Mouse (Mus musculus) neural tube, embryonic 11.5 days (tissue): ENCODE measurements around the gene N4bp2. TPM values are rescaled to one million over a fixed set of nuclear protein-coding genes. Genes with fewer than 3 reads are reported as not detected.

Source experiments
- ATAC-seq: fragments of 200-750 bp; cut with Nextera tagmentation; 2 replicates; pipeline ENCODE4 v1.8.0; 2017; ENCODE audit warnings: moderate number of reproducible peaks, mild to moderate bottlenecking, moderate TSS enrichment, moderate library complexity; ENCODE audit not compliant: insufficient read depth, low FRiP score, low TSS enrichment
- DNase-seq: peaks from one replicate; pipeline ENCODE4 v3.0.0-alpha.2; 2015; ENCODE audit warnings: low spot score
- H3K27ac ChIP-seq: fragments of 300-500 bp; sonication (generic); 2 replicates; pipeline ENCODE4 v1.5.1; 2014; ENCODE audit warnings: low read depth, mild to moderate bottlenecking, low read length
- H3K27me3 ChIP-seq: fragments of 300-500 bp; sonication (generic); 2 replicates; pipeline ENCODE4 v1.6.1; 2014; ENCODE audit warnings: mild to moderate bottlenecking, low read length, mixed read lengths; ENCODE audit not compliant: control insufficient read depth, insufficient read depth
- H3K36me3 ChIP-seq: fragments of 300-500 bp; sonication (generic); 2 replicates; pipeline ENCODE4 v1.6.1; 2014; ENCODE audit warnings: mild to moderate bottlenecking, low read length, moderate library complexity, mixed read lengths; ENCODE audit not compliant: control insufficient read depth, insufficient read depth
- H3K4me1 ChIP-seq: fragments of 300-500 bp; sonication (generic); 2 replicates; pipeline ENCODE4 v1.6.1; 2014; ENCODE audit warnings: low read length, mixed read lengths; ENCODE audit not compliant: control insufficient read depth, insufficient read depth
- H3K4me2 ChIP-seq: fragments of 300-500 bp; sonication (generic); 2 replicates; pipeline ENCODE4 v1.6.1; 2014; ENCODE audit warnings: low read depth, mild to moderate bottlenecking, moderate library complexity
- H3K4me3 ChIP-seq: fragments of 300-500 bp; sonication (generic); 2 replicates; pipeline ENCODE4 v1.5.1; 2014; ENCODE audit warnings: low read depth, low read length
- H3K9ac ChIP-seq: fragments of 300-500 bp; sonication (generic); 2 replicates; pipeline ENCODE4 v1.6.1; 2014; ENCODE audit warnings: mild to moderate bottlenecking, low read length
- H3K9me3 ChIP-seq: fragments of 300-500 bp; sonication (generic); 2 replicates; pipeline ENCODE4 v1.6.1; 2016; ENCODE audit warnings: low read length; ENCODE audit not compliant: control insufficient read depth
- WGBS: fragments of 180-500 bp; shearing (Covaris S2); extraction: QIAGEN DNeasy Blood & Tissue Kit; methylation state at CpG from one replicate; pipeline ENCODE4 v1.1.7; 2014; 5-methylcytosine and 5-hydroxymethylcytosine counted together
- polyA plus RNA-seq: library from polyadenylated mRNA; unstranded; fragments of >200 nt; fragmentation: Nextera tagmentation; extraction: Ambion mirVana; gene quantifications from 2 replicates; pipeline ENCODE4 v1.2.1, GENCODE M21; 2014

The N4bp2 gene
- polyA plus RNA-seq, 1 experiment from 2014 or later: 34.9 TPM

DNA sequence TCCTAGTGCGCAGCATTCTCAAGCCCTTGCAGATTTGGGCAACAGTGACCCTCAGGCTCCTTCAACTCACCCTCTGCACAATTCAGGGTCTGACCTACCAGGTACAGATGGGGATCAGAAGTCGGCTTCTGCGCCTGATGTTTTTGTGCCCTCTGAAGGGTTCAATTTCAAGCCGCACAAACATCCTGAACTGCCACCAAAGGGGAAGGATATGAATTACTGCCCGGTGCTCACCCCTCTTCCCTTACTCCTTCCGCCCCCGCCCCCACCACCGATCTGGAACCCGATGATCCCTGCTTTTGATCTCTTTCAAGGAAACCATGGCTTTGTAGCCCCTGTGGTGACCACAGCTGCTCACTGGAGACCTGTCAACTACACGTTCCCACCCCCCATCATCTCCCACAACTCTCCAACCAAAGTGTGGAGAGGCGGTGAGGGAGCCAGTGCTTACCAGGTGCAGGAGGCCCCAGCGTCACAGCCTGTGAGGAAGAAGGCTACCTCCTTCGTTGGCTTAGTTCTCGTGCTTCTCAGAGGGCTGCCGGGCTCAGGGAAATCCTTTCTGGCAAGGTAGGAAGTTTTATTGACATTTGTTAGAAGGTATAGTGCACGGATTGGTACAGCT lies 27.4 kb downstream of the N4bp2 start:
- no peaks in the 10 kb centered on the region for H3K4me1 ChIP-seq
- no peaks in the 10 kb centered on the region for H3K27me3 ChIP-seq
- ATAC-seq (no peak), DNase-seq (no peak)
- H3K36me3 ChIP-seq: peaks cover 9% of the 10 kb centered on the region
- H3K4me2 ChIP-seq: no peak overlapping the region
- H3K4me3 ChIP-seq: no peak overlapping the region
- 82% methylated on average over 16 of the region's 16 CpGs for WGBS
- no peaks in the 10 kb centered on the region for H3K9me3 ChIP-seq
- no peak overlapping the region for H3K9ac ChIP-seq
- H3K27ac ChIP-seq: no peak overlapping the region

DNA sequence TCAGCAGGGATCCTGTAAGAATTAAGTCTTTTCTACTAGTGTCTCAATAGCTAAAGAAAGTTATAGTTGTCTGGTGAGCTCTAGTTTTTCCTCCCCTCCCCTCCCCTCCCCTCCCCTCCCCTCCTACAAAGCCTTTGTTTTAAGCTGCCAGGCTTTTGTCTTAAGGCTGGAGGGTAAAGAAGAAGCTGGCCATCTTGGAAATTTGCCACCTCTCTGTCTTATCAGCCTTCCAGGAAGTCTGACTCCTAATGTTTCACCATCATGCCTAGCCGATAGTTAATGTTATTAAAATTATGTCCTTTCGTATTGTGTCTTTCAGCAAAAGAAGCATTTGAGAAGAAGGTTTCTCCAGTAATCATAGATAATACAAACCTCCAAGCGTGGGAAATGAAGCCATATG lies 30.9 kb downstream of the N4bp2 start:
- no peaks in the 10 kb centered on the region for H3K9me3 ChIP-seq
- ATAC-seq (no peak), DNase-seq (no peak)
- no peak overlapping the region for H3K27ac ChIP-seq
- 97% methylated on average over 3 of the region's 3 CpGs for WGBS
- no peaks in the 10 kb centered on the region for H3K27me3 ChIP-seq
- H3K36me3 ChIP-seq: peaks cover 9% of the 10 kb centered on the region
- H3K9ac ChIP-seq: no peak overlapping the region
- H3K4me2 ChIP-seq: no peak overlapping the region
- H3K4me1 ChIP-seq: no peaks in the 10 kb centered on the region
- no peak overlapping the region for H3K4me3 ChIP-seq

DNA sequence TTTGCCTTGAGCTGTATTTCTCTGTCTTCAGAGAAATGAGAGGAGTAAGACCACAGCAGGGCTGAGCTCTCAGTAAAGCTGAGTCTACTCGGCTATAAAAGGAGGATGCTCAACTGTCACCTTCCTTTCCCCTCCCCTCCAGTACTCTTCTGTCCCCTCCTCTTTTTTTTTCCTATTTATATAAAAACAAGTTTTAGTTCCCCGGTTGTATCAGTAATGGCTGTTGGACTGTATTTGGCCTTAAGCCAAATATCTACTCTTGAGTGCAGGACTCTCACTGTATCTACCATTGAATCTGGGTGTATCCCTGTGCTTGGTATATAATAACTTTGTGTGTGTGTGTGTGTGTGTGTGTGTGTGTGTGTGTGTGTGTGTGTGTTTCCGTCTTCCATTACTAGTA lies 31.4 kb downstream of the N4bp2 start:
- 94% methylated on average over 3 of the region's 3 CpGs for WGBS
- no peaks in the 10 kb centered on the region for H3K9me3 ChIP-seq
- ATAC-seq (no peak), DNase-seq (no peak)
- H3K27ac ChIP-seq: no peak overlapping the region
- H3K4me3 ChIP-seq: no peak overlapping the region
- H3K27me3 ChIP-seq: no peaks in the 10 kb centered on the region
- H3K9ac ChIP-seq: no peak overlapping the region
- no peak overlapping the region for H3K4me2 ChIP-seq
- no peaks in the 10 kb centered on the region for H3K4me1 ChIP-seq
- H3K36me3 ChIP-seq: peaks cover 9% of the 10 kb centered on the region

DNA sequence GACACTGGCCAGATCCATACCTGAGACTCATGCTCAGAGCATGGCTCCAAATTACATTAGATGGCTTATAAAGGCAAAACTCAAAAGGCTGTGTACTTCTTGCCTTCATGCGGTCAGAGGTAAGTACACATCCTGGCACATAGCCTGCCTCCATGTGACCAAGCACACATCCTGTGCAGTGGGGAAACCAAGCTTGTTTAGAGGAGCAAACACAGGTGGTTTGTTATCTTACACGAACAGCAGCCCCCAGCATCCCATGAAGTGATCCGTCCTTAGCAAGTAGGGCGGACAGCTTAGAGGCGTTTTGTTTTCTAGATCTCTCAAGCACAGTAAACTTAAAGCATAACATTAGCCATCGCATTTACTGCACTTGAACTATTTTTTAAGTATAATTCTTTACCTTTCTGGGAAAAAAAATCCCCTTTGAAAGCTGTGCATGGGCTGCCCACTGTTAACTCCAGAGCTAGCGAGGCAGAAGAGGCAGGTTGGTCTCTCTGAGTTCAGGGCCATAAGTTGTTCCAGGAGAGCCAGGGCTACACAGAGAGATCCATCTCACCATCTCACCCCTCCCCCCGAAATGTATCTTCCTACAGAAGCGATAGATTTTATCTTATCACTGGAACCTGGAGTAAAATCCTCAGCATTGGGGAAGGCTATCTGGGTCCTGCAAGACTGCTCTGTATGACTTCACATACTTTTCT lies 32.1 kb downstream of the N4bp2 start:
- H3K27ac ChIP-seq: no peak overlapping the region
- H3K4me3 ChIP-seq: no peak overlapping the region
- H3K27me3 ChIP-seq: no peaks in the 10 kb centered on the region
- no peaks in the 10 kb centered on the region for H3K9me3 ChIP-seq
- no peak for DNase-seq
- no peak overlapping the region for H3K9ac ChIP-seq
- no peak for ATAC-seq
- H3K4me1 ChIP-seq: no peaks in the 10 kb centered on the region
- H3K4me2 ChIP-seq: no peak overlapping the region
- 98% methylated on average over 9 of the region's 9 CpGs for WGBS
- H3K36me3 ChIP-seq: peaks cover 7% of the 10 kb centered on the region

DNA sequence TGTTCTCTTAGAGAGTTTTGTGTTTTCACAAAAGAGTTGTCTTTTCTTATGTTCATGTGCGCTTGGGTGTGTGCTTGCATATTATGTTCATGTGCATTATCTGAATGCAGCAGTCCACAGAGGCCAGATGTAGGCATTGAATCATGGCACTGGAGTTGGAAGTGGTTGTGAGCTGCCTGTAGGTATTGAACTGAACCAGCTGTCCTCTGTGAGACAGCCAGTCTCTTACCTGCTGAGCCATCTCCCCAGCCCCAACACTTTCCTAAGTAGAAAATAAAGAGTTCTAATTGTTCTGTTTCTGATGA lies 32.6 kb downstream of the N4bp2 start:
- DNase-seq (no peak), ATAC-seq (no peak)
- Histone ChIP-seq H3K4me3 (no peak overlapping the region), H3K27me3 (no peaks in the 10 kb centered on the region), H3K9me3 (no peaks in the 10 kb centered on the region), H3K36me3 (peaks cover 6% of the 10 kb centered on the region), H3K27ac (no peak overlapping the region), H3K4me1 (no peaks in the 10 kb centered on the region), H3K4me2 (no peak overlapping the region), H3K9ac (no peak overlapping the region)
- 97% methylated on average over 1 of the region's 1 CpGs for WGBS

DNA sequence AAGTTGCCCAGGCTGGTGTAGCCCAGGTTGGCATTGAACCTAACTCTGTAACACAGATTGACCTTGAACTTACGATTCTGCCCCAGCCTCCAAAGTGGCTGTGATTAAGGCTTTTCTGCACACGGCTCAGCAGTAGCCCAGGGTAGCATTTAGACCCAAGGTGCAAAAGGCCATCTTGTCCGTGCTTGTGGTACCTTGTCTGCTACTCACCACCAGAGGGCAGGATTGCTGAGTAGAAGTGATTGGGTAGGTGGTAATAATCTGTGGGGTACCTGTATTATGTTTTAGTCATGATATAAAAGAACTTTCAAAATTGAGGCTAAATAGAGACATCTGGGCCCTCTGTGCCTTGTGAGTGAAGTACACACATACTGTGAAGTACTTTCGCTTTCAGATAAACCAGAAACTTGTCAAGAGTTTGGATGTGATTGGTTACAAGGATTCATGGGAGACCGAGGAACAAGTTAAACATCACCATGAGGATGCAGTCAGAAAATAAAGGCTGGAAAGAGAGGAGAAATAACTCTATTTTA lies 60.3 kb downstream of the N4bp2 start:
- Histone ChIP-seq H3K9me3 (no peaks in the 10 kb centered on the region), H3K4me3 (no peak overlapping the region), H3K36me3 (peaks cover 13% of the 10 kb centered on the region), H3K4me2 (no peak overlapping the region), H3K9ac (no peak overlapping the region), H3K4me1 (no peaks in the 10 kb centered on the region), H3K27ac (no peak overlapping the region), H3K27me3 (no peaks in the 10 kb centered on the region)
- DNase-seq: peak; percentile 44
- no peak for ATAC-seq
- WGBS: 80% methylated on average over 5 of the region's 5 CpGs

DNA sequence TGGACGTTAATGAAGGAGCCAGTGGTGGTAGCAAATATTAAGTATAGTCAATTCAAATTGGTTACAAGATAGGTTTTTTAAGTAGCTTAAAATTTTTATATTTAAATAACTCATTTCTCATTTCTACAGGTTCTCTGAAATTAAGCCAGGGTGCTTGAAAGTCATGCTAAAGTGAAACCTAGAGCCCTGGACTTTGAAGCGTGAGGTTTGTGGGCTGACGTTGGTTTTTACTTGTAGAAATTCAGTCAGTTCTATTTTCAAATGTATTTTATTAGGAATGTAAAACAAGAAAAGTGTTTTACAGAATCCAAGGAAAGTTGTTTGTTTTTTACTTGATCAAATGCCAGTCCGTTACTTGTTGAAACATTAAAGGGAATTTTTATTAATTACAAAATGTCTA lies 63.2 kb downstream of the N4bp2 start:
- Histone ChIP-seq H3K9me3 (no peaks in the 10 kb centered on the region), H3K27me3 (no peaks in the 10 kb centered on the region), H3K36me3 (peaks cover 13% of the 10 kb centered on the region), H3K4me3 (no peak overlapping the region), H3K4me1 (no peaks in the 10 kb centered on the region), H3K4me2 (no peak overlapping the region), H3K27ac (no peak overlapping the region), H3K9ac (no peak overlapping the region)
- 95% methylated on average over 4 of the region's 4 CpGs for WGBS
- DNase-seq: no peak
- ATAC-seq: no peak

DNA sequence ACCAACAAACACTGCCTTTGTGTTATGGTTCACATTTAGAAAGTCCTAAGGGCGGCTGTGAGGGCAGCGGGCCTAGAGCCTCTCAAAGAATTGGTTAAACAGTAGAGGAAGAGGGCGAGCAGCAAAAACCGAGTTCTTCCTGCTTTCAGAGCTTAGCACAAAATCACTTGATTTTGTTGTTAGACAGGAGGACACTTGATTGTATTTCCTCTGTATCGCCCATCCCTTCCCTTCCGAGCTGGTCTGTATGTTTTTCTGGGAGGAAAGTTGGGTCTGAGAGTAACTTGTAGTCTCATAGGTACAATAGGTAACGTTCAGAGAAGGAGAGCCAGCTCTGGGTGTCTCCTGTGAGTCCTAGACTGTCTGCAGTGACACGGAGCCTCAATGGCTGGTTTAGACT lies 63.8 kb downstream of the N4bp2 start:
- no peak for DNase-seq
- WGBS: 89% methylated on average over 8 of the region's 8 CpGs
- H3K27ac ChIP-seq: no peak overlapping the region
- H3K9me3 ChIP-seq: no peaks in the 10 kb centered on the region
- no peaks in the 10 kb centered on the region for H3K4me1 ChIP-seq
- no peaks in the 10 kb centered on the region for H3K27me3 ChIP-seq
- H3K4me2 ChIP-seq: no peak overlapping the region
- no peak for ATAC-seq
- H3K36me3 ChIP-seq: peaks cover 9% of the 10 kb centered on the region
- H3K9ac ChIP-seq: no peak overlapping the region
- H3K4me3 ChIP-seq: no peak overlapping the region

DNA sequence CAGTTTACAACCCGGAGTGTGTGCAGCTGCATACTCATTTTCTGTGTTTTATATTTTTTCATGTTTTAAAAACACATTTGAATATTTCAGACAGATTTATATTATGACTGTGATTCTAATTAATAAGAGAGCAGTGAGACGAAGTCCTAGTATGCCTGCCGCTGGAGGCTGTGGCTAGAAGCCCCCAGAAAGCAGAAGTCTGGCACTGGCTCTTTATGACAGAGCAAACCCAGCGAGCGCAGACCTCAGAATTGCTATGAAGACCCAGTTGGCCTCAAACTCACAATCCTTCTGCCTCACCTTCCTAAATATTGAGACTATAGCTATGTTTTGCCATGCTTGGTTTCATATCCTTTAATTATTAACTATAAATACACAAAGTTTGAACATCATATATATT lies 64.9 kb downstream of the N4bp2 start:
- H3K27ac ChIP-seq: no peak overlapping the region
- ATAC-seq: no peak
- H3K4me1 ChIP-seq: no peaks in the 10 kb centered on the region
- H3K9ac ChIP-seq: no peak overlapping the region
- H3K4me2 ChIP-seq: no peak overlapping the region
- DNase-seq: no peak
- H3K4me3 ChIP-seq: no peak overlapping the region
- no peaks in the 10 kb centered on the region for H3K9me3 ChIP-seq
- WGBS: 93% methylated on average over 5 of the region's 5 CpGs
- peaks cover 4% of the 10 kb centered on the region; the same call in 1 of the 2 replicates for H3K36me3 ChIP-seq
- no peaks in the 10 kb centered on the region for H3K27me3 ChIP-seq
